ENCODE assay signal across 9 mouse cellular contexts in genomic region chr17:24477053-24477984, GRCm38 (mm10). TPM values are rescaled to one million over a fixed set of nuclear protein-coding genes. Genes with fewer than 3 reads are reported as not detected.
DNase-seq lines count a peak whose midpoint lies in the region; ATAC-seq and TF ChIP-seq lines count a peak whose summit lies in the region.
"Had no signal": no experiment of that assay in that cellular context is flagged by ENCODE, and none has a peak within 500 bp of the region (broad histone marks: within the 10 kb centered on the region; RNA-seq: fewer than 3 reads in every experiment).

No protein-coding gene starts in this region.

- TF ChIP-seq POLR2A in bone marrow, adult 2 months (IDR thresholded peaks at IDR 0.05; ENCODE audit: borderline replicate concordance, control insufficient read depth, low read depth, low read length), result 0 out of 2 replicates have a peak, but pooled peaks have one; percentile 7

- 89% methylated on average over 20 of the region's 20 CpGs for WGBS in heart, embryonic 12.5 days
- WGBS in bone marrow, adult 2 months, result 58% methylated on average over 20 of the region's 20 CpGs
- 92% methylated on average over 20 of the region's 20 CpGs for WGBS in hindbrain, embryonic 15.5 days
- WGBS in midbrain, embryonic 12.5 days, result 92% methylated on average over 20 of the region's 20 CpGs

- peaks cover 53% of the 10 kb centered on the region for H3K36me3 ChIP-seq in heart, embryonic 12.5 days
- peaks cover 30% of the 10 kb centered on the region for H3K36me3 ChIP-seq in hindbrain, embryonic 15.5 days
- peaks cover 41% of the 10 kb centered on the region for H3K36me3 ChIP-seq in midbrain, embryonic 12.5 days

- H3K27ac ChIP-seq in heart, embryonic 12.5 days (ENCODE audit: poor library complexity, severe bottlenecking), result no peak overlapping the region
- H3K27ac ChIP-seq in bone marrow, adult 2 months (ENCODE audit: control insufficient read depth, insufficient read depth, low read depth, low read length, poor library complexity), result peak overlapping the region; percentile 85
- no peak overlapping the region for H3K27ac ChIP-seq in hindbrain, embryonic 15.5 days (replicated peaks)
- no peak overlapping the region for H3K27ac ChIP-seq in midbrain, embryonic 12.5 days (replicated peaks)

- peak; percentile 8; the same call in 1 of the 2 replicates for TF ChIP-seq CTCF in bone marrow, adult 2 months (IDR thresholded peaks at IDR 0.05; ENCODE audit: control insufficient read depth, insufficient read depth, low read length)

- no peak overlapping the region; the same call in 1 of the 2 replicates for H3K4me2 ChIP-seq in heart, embryonic 12.5 days
- peak overlapping the region; percentile 58 for H3K4me2 ChIP-seq in hindbrain, embryonic 15.5 days
- H3K4me2 ChIP-seq in midbrain, embryonic 12.5 days (replicated peaks), result peak overlapping the region; percentile 55; the same call in 1 of the 2 replicates

- H3K9me3 ChIP-seq in heart, embryonic 12.5 days (replicated peaks), result no peaks in the 10 kb centered on the region
- no peaks in the 10 kb centered on the region for H3K9me3 ChIP-seq in hindbrain, embryonic 15.5 days
- no peaks in the 10 kb centered on the region for H3K9me3 ChIP-seq in midbrain, embryonic 12.5 days

- ATAC-seq in heart, embryonic 12.5 days (ENCODE audit: insufficient number of reproducible peaks, low FRiP score), result no peak
- ATAC-seq in hindbrain, embryonic 15.5 days (ENCODE audit: low FRiP score, low read depth), result no peak
- ATAC-seq in midbrain, embryonic 12.5 days (ENCODE audit: low FRiP score, low read depth), result no peak

- peak overlapping the region; percentile 84 for H3K9ac ChIP-seq in heart, embryonic 12.5 days
- H3K9ac ChIP-seq in hindbrain, embryonic 15.5 days, result peak overlapping the region; percentile 86; the same call in 1 of the 2 replicates
- H3K9ac ChIP-seq in midbrain, embryonic 12.5 days (replicated peaks), result peak overlapping the region; percentile 73

- intact Hi-C loops in heart, postnatal 10 days (cut with DNase I), result loop anchor here (5.0 kb wide), 1 partner anchor 190 kb away; the partner anchor contains the start of gene Zfp598

- H3K27me3 ChIP-seq in heart, embryonic 12.5 days (replicated peaks), result no peaks in the 10 kb centered on the region
- no peaks in the 10 kb centered on the region for H3K27me3 ChIP-seq in hindbrain, embryonic 15.5 days
- H3K27me3 ChIP-seq in midbrain, embryonic 12.5 days, result no peaks in the 10 kb centered on the region

- DNase-seq in heart, postnatal 10 days, result no peak
- DNase-seq in spleen, adult 18-20 months, result no peak
- no peak for DNase-seq in kidney, postnatal 10 days
- no peak for DNase-seq in layer of hippocampus, postnatal 36 days
- DNase-seq: lung, postnatal 36 days had no signal

- H3K4me1 ChIP-seq in heart, embryonic 12.5 days (replicated peaks), result peaks cover 33% of the 10 kb centered on the region
- H3K4me1 ChIP-seq in bone marrow, adult 2 months (ENCODE audit: control insufficient read depth, insufficient read depth, low read length), result peaks cover 5% of the 10 kb centered on the region; the same call in 1 of the 2 replicates
- peaks cover 38% of the 10 kb centered on the region for H3K4me1 ChIP-seq in hindbrain, embryonic 15.5 days (replicated peaks)
- H3K4me1 ChIP-seq in midbrain, embryonic 12.5 days, result peaks cover 27% of the 10 kb centered on the region

- H3K4me3 ChIP-seq in heart, embryonic 12.5 days, result no peak overlapping the region
- peak overlapping the region; percentile 66 for H3K4me3 ChIP-seq in bone marrow, adult 2 months (replicated peaks; ENCODE audit: control insufficient read depth, low read depth, low read length)
- peak overlapping the region; percentile 86; the same call in 1 of the 2 replicates for H3K4me3 ChIP-seq in hindbrain, embryonic 15.5 days
- H3K4me3 ChIP-seq in midbrain, embryonic 12.5 days, result no peak overlapping the region

RNA-seq across cellular contexts. Expression of gene Mlst8, which starts 1.6 kb away (rescaled TPM):
- polyA plus RNA-seq in heart, embryonic 12.5 days (2016; fragmentation: Nextera tagmentation; extraction: Ambion mirVana), result 17.8 and 20.5 TPM in 2 replicates
- total RNA-seq in heart, postnatal 10 days (2021), result 10 to 100 TPM; 11.6 to 12.9 TPM
- 9.8 and 22.9 TPM in 2 replicates for polyA plus RNA-seq in bone marrow, adult 2 months (2011; ENCODE audit: insufficient read depth, insufficient read length, low replicate concordance, missing spikeins)
- 35.4 and 36.0 TPM in 2 replicates for polyA plus RNA-seq in hindbrain, embryonic 15.5 days (2015; fragmentation: Nextera tagmentation; extraction: Ambion mirVana)
- 37.0 TPM in 2 replicates for polyA plus RNA-seq in midbrain, embryonic 12.5 days (2016; fragmentation: Nextera tagmentation; extraction: Ambion mirVana)
- total RNA-seq in layer of hippocampus, postnatal 36 days (2021), result 10 to 100 TPM; 40.7 to 45.0 TPM

RNA-seq across cellular contexts. Expression of gene Bricd5, which starts 3.6 kb away (rescaled TPM):
- not detected in 2 replicates for polyA plus RNA-seq in heart, embryonic 12.5 days (2016; fragmentation: Nextera tagmentation; extraction: Ambion mirVana)
- under 1 TPM in 1 of 2 experiments, not detected in 1; 0.26 TPM for total RNA-seq in heart, postnatal 10 days (2021)
- 3.3 TPM in 1 of 2 replicates, not detected in the other for polyA plus RNA-seq in bone marrow, adult 2 months (2011; ENCODE audit: insufficient read depth, insufficient read length, low replicate concordance, missing spikeins)
- 0.34 and 0.77 TPM in 2 replicates for polyA plus RNA-seq in hindbrain, embryonic 15.5 days (2015; fragmentation: Nextera tagmentation; extraction: Ambion mirVana)
- 0.34 TPM in 1 of 2 replicates, not detected in the other for polyA plus RNA-seq in midbrain, embryonic 12.5 days (2016; fragmentation: Nextera tagmentation; extraction: Ambion mirVana)
- total RNA-seq in layer of hippocampus, postnatal 36 days (2021), result 1 to 10 TPM; 1.9 to 2.6 TPM

RNA-seq across cellular contexts. Expression of gene Pgp, which starts 7.1 kb away (rescaled TPM):
- polyA plus RNA-seq in heart, embryonic 12.5 days (2016; fragmentation: Nextera tagmentation; extraction: Ambion mirVana), result 71.9 and 73.7 TPM in 2 replicates
- 10 to 100 TPM; 38.5 to 39.9 TPM for total RNA-seq in heart, postnatal 10 days (2021)
- 33.0 and 34.7 TPM in 2 replicates for polyA plus RNA-seq in bone marrow, adult 2 months (2011; ENCODE audit: insufficient read depth, insufficient read length, low replicate concordance, missing spikeins)
- polyA plus RNA-seq in hindbrain, embryonic 15.5 days (2015; fragmentation: Nextera tagmentation; extraction: Ambion mirVana), result 72.6 and 75.6 TPM in 2 replicates
- 60.0 TPM in 2 replicates for polyA plus RNA-seq in midbrain, embryonic 12.5 days (2016; fragmentation: Nextera tagmentation; extraction: Ambion mirVana)
- total RNA-seq in layer of hippocampus, postnatal 36 days (2021), result 10 to 100 TPM; 62.3 to 66.4 TPM

RNA-seq across cellular contexts. Expression of gene E4f1, which starts 7.2 kb away (rescaled TPM):
- polyA plus RNA-seq in heart, embryonic 12.5 days (2016; fragmentation: Nextera tagmentation; extraction: Ambion mirVana), result 22.2 and 22.5 TPM in 2 replicates
- 10 to 100 TPM; 15.6 to 15.9 TPM for total RNA-seq in heart, postnatal 10 days (2021)
- polyA plus RNA-seq in bone marrow, adult 2 months (2011; ENCODE audit: insufficient read depth, insufficient read length, low replicate concordance, missing spikeins), result 34.5 and 70.1 TPM in 2 replicates
- 46.7 and 50.5 TPM in 2 replicates for polyA plus RNA-seq in hindbrain, embryonic 15.5 days (2015; fragmentation: Nextera tagmentation; extraction: Ambion mirVana)
- polyA plus RNA-seq in midbrain, embryonic 12.5 days (2016; fragmentation: Nextera tagmentation; extraction: Ambion mirVana), result 36.5 and 41.9 TPM in 2 replicates
- 10 to 100 TPM; 30.3 to 42.7 TPM for total RNA-seq in layer of hippocampus, postnatal 36 days (2021)

RNA-seq across cellular contexts. Expression of gene Caskin1, which starts 11.1 kb away (rescaled TPM):
- 0.64 and 0.77 TPM in 2 replicates for polyA plus RNA-seq in heart, embryonic 12.5 days (2016; fragmentation: Nextera tagmentation; extraction: Ambion mirVana)
- under 1 TPM; 0.48 to 0.52 TPM for total RNA-seq in heart, postnatal 10 days (2021)
- polyA plus RNA-seq in bone marrow, adult 2 months (2011; ENCODE audit: insufficient read depth, insufficient read length, low replicate concordance, missing spikeins), result not detected in 2 replicates
- polyA plus RNA-seq in hindbrain, embryonic 15.5 days (2015; fragmentation: Nextera tagmentation; extraction: Ambion mirVana), result 51.4 and 55.0 TPM in 2 replicates
- 20.2 and 23.0 TPM in 2 replicates for polyA plus RNA-seq in midbrain, embryonic 12.5 days (2016; fragmentation: Nextera tagmentation; extraction: Ambion mirVana)
- total RNA-seq in layer of hippocampus, postnatal 36 days (2021), result 100 to 1,000 TPM; 158 to 160 TPM

Comparison
In these comparisons a context has a peak if more than half of its experiments do, and no peak if none do; other contexts are left out.
1. H3K4me3 ChIP-seq: peak in bone marrow, adult 2 months (single experiment) and hindbrain, embryonic 15.5 days (single experiment); none in heart, embryonic 12.5 days (single experiment) and midbrain, embryonic 12.5 days (single experiment).
2. Peak in every context shown above with its lines, with median percentiles within 50 percentile points of each other: H3K9ac ChIP-seq.